ENCODE assay signal across 8 mouse cellular contexts in the genomic region with DNA sequence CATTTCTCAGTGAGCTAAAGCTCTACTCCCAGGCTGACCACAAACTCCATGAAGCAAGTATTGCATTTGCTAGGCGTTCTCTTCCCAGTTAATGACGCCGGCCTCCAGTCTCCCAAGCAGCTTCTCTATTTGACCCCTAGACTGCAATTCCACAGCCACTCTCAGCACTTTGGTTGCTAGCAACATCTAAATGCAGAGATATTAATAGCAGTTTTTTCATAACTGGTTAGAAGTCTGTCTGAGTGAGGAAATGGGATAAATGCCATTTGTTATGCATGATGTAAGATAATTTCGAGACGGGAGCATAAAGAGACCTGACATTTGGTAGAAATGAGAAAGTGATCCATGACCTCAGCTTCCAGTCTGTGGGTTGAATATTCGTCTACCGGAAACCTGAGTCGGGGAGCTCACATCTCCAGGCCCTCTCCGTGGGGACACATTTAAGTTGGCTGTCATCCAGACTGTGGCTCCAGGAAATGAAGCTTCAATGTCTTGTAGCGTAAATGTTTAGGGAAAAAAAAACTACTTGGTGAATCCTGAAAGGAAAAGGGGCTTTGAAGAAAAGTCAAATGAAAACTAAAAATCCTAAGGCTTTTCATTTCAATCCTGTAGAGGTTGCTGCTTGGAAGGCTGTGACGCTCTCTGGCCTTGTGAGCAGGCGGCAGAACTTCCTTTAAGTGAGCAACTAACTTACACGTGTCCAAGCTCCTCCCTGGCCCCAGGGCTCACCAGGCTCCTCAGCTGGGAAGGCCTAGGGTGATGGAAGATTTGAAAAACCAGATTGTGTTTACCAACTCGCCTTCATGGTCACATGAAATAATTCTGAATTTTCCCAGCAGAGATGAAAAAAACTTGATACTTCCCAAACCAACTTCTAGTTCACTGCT.
DNase-seq lines count a peak whose midpoint lies in the region; ATAC-seq lines count a peak whose summit lies in the region.

No protein-coding gene starts in this region.

- no peak overlapping the region for H3K27ac ChIP-seq in forebrain, embryonic 13.5 days

- DNase-seq in embryo, embryonic 10 days (ENCODE audit: low spot score), result peak; percentile 15
- DNase-seq in embryo, embryonic 9.5 days (ENCODE audit: extremely low spot score), result no peak
- DNase-seq in MN1 (ENCODE audit: low spot score), result peak; percentile 53
- DNase-seq in heart, adult 9 months (ENCODE audit: low spot score in 2 of 2), result peak; percentile 31 to 48
- peak; percentile 51 for DNase-seq in kidney, postnatal 14 days
- no peak for DNase-seq in T-cell, adult 2 months (ENCODE audit: low spot score)
- no peak for DNase-seq in cerebellum, postnatal 14 days

- 73% methylated on average over 14 of the region's 14 CpGs for WGBS in forebrain, embryonic 13.5 days

- H3K27me3 ChIP-seq in forebrain, embryonic 13.5 days, result peaks cover 10% of the 10 kb centered on the region

- H3K4me1 ChIP-seq in forebrain, embryonic 13.5 days, result peaks cover 10% of the 10 kb centered on the region

- no peak overlapping the region for H3K9ac ChIP-seq in forebrain, embryonic 13.5 days

- no peak; the same call in 1 of the 2 replicates for ATAC-seq in forebrain, embryonic 13.5 days

- no peaks in the 10 kb centered on the region for H3K36me3 ChIP-seq in forebrain, embryonic 13.5 days (ENCODE audit: poor library complexity, severe bottlenecking)

- H3K4me2 ChIP-seq in forebrain, embryonic 13.5 days, result no peak overlapping the region

- no peaks in the 10 kb centered on the region for H3K9me3 ChIP-seq in forebrain, embryonic 13.5 days (replicated peaks)

- H3K4me3 ChIP-seq in forebrain, embryonic 13.5 days, result no peak overlapping the region

Comparison
In these comparisons a context has a peak if more than half of its experiments do, and no peak if none do; other contexts are left out.
1. DNase-seq: peak in embryo, embryonic 10 days (single experiment), MN1 (single experiment), heart, adult 9 months (2 of 2) and kidney, postnatal 14 days (single experiment); none in embryo, embryonic 9.5 days (single experiment), T-cell, adult 2 months (single experiment) and cerebellum, postnatal 14 days (0 of 2).